Mouse (Mus musculus) embryo, embryonic 11.5 days (tissue): ENCODE results near the gene Fbxl15.

Experiments
- DNase-seq: peaks from one replicate; pipeline ENCODE4 v3.0.0-alpha.2; 2012; ENCODE audit warnings: low read depth, low spot score

The Fbxl15 gene

DNA sequence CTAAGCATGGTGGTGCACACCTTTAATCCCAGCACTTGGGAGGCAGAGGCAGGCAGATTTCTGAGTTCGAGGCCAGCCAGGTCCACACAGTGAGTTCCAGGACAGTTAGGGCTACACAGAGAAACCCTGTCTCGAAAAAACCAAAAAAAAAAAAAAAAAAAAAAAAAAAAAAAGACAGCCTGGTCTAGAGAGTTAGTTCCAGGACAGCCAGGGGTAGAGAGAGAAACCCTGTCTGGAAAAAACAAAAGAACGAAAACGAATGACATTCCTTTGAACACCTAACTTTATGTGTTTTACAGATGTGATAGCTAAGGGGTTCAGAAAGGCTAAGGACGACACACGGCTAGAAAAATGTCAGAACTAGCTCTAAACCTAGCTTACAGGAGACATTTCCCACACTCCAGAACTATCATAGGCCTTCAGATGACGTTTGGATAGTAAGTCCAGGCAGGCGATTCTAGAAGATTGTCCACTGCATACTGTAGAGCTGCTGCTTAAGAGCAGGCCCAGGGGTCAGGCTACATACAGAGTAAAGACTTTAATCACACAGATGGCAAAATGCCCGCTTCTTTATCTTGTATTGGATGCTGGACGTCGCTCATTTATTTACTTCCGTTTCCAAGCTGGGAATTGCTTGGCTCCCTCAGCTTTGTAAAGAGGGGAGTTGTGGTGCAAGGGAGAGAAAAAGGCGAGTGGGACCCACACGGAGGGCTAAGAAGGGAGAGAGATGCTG is 20.1 kb downstream of the Fbxl15 start:
- DNase-seq, result no peak

DNA sequence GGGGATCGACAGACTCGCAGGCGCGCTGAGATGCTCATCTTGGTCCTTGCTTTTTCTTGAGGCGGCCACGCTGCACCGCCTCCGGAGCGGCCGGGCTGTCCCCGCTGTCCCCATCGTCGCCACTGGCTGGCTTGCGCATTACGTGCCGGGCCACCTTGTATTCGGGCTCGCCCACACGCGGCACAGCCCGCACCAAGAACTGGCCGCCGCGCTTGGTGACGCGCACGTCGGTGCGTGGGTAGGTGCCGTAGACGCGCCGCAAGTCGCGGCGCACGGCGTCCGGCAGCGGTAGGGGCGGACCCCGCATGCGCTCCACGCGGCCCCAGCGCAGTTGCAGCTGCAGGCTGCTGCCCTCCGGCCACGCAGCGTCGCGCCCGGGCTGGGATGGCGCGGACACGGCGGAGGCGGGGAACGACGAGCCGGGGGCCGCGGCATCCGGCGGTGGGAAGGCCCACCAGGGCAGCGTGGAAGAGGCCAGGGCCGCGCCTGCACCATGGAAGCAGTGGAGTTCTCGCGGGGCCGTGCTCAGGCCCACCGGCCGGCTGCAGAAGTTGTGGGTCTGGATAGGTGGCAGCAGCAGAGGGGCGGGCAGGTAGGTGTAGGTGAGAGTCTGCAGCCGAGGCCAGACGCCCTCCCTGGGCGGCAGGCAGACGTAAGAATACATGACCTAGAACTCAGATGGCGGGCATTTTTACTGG is 20.9 kb downstream of the Fbxl15 start:
- no peak for DNase-seq

DNA sequence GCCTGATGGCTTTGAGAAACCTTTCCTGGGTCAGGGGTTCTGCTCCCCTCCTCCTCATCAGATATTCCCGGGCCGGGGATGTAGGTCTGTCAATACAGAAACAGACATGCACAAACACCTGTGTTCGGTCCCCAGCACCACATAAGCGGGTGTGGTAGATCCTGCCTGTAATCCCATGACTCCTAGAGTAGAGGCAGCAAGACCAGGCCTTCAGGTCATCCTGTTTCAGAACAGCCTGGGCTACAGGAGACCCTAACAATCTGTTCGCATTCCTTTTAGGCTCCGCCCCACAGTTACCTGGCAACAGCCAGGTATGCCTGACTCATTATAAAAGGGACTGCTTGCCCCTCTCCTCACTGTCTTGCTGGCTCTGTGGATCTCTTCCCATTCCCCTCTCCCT is 21.6 kb downstream of the Fbxl15 start:
- no peak for DNase-seq

DNA sequence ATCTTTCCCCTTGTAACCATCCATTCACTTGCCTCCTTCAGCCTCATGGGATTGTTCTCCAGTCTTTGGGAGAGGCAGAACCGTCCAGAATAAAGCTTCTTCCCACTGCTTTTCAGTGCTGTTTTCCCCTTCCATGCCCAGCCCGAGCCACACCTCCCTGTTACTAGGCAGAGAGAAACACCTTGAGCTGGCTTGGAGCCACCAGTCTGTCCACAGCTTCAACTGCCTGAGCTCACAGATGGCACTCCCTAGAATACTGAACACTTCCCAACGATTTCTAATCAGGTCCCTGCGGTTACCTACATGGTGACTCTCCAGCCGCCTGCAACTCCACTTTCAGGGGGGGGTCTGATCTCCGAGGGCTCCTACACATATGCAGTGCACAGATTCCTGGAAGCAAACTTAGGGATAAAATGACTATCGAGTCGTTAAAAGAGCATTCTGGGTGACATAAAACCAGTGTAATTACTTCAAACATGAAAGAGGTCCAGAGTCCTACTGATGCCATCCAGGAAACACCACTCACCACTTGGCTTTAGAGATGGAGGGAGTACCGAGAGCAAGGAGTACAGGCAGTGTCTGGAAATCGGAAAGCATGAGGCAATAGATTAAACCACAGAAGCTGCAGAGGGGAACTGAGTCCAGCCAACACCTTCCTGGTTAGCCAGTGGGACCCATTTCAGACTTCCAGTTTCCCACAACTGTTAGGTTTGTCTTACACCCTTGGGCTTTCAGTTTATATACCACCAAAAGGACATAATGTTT is 22.4 kb downstream of the Fbxl15 start, which contains the start of gene 2310034G01Rik:
Gene 2310034G01Rik, minus strand, starts transcription at position 135 of the 765 bp plus-strand sequence.
- no peak for DNase-seq

DNA sequence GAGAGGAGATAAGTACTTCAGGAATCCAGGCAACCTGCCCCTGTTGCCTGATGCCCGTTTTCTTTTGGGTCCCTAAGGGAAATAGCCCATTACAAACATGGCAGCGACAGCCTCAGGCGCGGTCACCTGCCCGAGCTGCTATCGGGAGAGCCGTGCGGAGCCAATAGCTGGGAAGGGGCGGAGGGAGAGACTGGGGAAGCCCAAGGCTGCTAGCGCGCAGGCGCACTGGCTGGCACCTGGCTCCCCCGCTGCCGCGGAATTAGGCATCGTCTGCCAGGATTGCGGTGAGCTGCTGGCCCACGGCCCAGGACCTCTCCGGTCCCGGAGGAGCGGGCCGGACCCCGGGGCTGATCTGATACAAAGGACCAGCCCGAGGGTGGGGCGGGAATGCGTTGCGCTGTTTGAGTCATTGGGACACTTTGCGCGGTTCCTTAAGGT is 28.7 kb downstream of the Fbxl15 start:
- peak; percentile 68 for DNase-seq

DNA sequence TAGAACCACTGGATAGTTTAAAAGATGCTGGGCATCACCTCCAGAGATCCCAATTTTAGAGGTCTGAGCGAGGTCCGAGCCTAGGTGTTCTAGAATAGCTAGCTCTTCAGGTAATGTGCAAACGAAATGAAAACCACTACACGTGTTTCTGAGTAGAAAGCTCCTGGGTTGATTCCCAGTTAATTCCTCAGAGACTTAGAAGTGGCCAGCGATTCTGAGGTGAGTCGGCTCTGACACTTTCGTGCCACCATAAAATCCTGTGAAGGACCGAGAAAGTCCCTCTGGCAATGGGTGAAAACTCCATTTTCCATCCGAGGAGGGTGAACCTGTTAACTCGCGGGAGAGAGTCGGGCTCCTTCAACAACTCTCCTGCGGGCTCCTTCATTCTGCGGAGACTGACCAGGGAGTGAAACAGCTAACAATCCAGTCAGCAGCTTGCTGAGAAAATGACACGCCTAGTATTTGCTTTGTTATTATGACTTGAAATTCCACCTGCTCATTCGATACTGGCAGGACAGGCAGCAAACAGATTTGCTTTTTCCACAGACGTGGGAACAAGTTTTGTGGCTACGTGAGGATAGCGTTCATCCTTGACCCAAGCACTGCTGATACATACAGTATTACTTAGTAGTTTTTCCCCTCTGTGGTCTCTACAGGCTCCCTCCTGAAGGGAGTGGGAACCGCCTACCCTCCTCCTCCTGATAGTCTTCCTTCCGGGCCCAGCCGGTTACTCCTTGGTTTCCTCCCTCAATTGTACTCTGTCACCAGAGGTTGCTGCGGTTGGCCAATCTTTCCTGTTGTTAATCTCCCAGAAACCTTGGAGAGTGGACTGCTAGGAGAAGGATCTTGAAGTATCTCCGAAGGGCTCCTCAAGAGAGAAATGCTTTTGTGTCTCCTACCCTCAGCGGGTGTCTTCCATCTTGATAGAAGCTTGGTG is 29.6 kb downstream of the Fbxl15 start:
- no peak for DNase-seq

DNA sequence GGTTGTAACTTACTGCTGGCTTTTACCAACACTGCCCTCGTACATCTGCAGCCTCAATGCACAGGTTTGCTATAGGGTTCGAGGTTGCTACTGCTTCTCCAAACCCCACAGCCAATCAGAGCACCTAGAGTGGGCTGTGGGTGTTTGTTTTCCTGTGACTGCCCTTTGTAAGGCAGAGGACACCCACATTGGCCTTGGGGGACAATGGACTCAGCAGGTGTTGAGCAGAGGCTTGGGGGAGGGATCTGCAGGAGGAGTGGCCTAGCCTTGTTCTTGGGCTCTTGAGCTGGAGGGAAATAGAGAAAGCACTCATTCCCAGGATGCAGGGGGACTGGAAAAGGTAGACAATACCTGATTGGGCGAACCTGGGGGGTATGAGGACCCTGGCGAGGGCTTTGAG is 30.4 kb downstream of the Fbxl15 start:
- no peak for DNase-seq

DNA sequence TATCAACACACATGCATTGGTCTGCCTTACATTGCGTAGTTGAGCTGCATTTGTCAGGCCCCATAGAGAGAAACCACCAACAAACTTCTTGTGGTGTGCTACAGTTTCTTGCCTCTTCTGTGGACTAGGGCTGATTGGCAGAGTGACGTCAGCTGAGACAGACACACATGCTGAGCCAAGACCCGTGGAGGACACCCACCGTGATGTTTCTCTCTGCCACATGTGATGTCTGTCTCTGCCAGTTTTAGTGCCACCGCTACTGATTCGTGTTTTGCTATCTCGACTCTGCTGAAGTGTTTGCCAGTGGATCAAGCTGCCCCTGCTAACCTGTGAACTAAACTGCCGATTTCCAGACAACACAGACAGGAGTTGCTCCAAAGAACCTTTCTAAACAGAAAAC is 34.1 kb downstream of the Fbxl15 start:
- no peak for DNase-seq

DNA sequence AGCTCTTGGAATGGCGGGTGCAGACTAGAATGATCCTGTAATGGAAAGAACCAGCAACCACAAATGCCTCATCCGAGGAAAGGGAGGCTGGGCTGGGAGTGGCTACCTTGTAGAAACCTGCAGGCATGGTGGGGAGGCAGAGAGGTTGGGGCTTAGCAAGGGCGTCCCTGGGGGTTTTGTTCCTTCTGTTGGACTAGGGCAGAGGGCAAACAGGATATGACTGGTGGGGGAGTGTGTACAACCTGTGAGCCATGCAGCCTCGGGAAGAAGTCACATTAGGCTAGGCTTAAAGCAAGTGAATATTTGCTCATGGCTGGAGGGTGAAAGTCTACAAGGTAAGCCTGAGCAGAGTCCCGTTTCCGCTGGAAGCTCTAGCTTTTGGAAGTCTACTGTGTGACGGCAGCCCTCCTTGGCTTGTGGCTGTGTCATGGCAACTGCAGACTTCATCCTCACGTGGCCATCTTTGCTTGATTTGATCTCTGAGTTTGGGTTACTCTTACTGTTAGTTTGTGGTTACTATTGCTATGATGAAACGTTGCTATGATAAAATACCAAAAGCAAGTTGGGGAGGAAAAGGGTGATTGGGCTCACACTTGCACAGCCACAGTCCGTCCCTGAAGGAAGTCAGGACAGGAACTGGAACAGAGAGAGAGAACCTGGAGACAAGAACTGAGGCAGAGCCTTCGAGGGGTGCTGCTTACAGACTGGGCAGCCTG is 35.5 kb downstream of the Fbxl15 start:
- no peak for DNase-seq

DNA sequence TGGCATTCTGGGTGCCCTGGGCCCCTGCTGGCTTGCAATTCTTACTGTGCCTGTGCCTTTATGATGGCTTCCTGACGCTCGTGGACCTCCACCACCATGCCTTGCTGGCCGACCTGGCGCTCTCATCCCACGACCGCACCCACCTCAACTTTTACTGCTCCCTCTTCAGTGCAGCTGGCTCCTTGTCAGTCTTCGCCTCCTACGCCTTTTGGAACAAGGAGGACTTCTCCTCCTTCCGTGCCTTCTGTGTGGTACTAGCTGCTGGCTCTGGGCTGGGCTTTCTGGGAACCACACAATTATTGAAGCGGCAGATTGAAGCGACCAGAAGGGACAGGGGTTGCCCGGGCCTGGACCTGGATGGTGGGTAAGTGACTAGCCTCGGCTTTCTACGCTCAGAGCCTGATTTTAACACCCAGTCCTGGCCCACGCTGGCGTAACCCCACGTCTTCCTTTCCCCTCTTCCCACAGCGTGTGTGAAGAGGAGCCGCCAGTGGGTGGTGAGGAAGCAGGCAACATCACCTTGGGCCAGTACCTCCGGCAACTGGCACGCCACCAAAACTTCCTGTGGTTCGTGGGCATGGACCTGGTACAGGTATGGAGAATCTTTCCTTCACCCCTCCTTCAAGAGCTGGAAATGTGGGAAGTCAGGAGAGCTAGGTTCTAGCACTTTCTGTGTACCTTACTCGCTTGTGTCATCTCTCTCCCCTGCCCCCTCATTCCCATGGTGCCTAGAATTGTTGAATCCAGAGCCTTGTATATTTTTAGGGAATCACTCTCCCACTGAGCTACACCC is 40.0 kb downstream of the Fbxl15 start:
- DNase-seq, result no peak

DNA sequence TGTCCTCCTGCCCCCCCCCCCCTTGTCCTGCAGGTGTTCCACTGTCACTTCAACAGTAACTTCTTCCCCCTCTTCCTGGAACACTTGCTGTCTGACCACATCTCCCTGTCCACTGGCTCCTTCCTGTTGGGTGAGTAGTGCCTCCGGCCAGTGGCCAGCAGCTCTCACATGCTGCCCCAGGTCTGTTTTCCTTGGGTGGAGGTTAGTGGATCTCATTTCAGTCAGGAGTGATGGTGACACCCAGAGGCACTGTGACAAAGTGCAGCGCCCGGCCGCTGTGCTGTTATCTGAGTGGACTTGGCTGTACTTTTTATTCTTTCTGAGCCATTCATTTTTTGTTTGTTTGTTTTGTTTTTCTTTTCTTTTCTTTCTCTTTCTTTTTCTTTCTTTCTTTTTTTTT is 41.2 kb downstream of the Fbxl15 start:
- no peak for DNase-seq

DNA sequence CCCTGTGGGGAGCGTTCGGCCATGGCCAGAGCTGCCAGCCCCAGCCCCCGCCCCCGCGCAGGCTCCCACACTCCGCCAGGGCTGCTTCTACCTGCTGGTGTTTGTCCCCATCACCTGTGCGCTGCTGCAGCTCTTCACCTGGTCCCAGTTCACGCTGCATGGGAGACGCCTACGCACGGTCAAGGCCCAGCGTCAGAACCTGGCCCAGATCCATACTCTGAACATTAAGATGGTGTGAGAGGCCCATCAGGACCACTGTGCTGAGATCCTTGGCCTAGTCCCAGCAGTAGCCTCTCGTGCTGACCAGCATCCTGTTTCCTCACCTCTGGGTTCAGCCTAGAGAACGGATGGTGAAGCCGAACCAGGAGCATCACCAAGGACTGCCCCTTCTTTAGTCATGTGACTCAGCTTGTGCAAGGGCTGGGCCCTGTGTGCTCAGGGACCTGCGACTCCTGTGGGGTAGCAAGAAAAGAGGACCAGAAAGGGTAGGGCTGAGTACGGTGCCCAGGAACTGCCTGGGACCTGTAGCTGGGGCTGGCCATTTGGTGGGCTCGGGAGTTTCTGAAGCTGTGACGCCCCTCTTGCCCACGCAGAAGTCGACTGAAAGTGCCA is 46.6 kb downstream of the Fbxl15 start:
- DNase-seq, result no peak

DNA sequence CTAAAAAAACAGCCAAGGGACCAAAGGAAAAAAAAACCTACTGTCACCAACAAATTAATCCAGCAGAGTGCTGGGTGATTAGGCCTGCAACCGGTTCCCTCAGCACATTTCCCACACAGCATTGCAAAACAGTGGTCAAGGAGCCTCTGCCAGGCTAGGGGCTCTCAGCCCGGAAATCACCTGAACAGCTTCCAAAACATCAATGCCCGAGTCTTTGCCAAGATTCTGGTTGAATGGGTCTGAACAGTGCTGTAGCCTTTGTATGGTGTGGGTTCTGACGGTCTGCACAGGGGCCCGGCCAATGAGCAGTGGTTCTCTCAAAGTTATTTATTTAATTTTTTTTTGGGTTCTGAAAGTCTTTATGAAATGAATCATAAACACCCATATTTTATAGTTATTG is 47.5 kb downstream of the Fbxl15 start:
- DNase-seq, result no peak

DNA sequence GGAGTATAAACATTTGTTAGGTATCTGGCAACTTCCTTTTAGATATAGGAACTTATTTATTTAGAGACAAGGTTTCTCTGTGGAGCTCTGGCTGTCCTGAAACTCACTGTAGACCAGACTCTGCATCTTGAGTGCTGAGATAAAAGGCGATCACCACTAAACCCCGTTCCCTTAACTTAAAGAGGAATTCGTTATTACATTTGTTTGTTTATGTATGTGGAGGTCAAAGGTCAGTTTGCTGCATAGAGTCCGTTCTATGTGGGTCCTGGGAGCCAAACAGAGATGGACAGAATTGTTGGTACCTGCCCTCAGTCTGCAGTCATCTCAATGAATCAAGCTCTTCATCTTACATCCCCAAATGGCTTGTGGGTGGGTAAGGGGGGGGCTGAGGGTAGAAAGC is 47.9 kb downstream of the Fbxl15 start:
- DNase-seq, result no peak
